Mouse (Mus musculus) retina, adult 2 months (tissue): ENCODE results near the gene Triml1.

ENCODE experiments used
- DNase-seq: peaks from one replicate; pipeline ENCODE4 v3.0.0-alpha.2; 2012; ENCODE audit warnings: low read depth, low spot score

The Triml1 gene

DNA sequence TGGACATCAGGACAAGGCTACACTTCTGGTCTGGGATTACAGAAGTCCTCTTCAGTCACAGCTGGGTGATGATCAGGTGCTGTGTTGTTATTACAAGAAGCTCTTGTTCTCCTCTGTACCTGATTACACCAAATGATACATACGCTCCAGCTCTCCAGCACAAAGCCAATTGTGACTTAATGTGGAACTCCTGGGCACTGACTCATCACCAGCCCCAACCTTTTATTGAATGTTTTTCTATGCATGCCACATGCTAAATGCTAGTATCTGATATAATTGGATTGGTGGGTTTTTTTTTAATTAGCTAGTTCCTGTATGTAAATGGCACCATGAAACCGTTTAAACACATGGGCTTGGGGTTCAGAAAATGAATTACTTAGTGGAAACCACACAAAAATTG is at the start of gene Triml1:
Gene Triml1 (minus strand): TSS at position 101 of the 400 bp plus-strand sequence.
- no peak for DNase-seq

GRCm38 (mm10) chr8:43182281-43182680 is 41.0 kb upstream of the Triml1 start:
- DNase-seq, result no peak

GRCm38 (mm10) chr8:43180054-43180690 is 38.9 kb upstream of the Triml1 start, which contains the start of gene Triml2:
TSS of gene Triml2 (plus strand) at chr8:43180541.
- no peak for DNase-seq

GRCm38 (mm10) chr8:43179189-43179588 is 37.9 kb upstream of the Triml1 start:
- no peak for DNase-seq

GRCm38 (mm10) chr8:43178263-43178662 is 37.0 kb upstream of the Triml1 start:
- DNase-seq, result no peak

GRCm38 (mm10) chr8:43176766-43177486 is 35.6 kb upstream of the Triml1 start:
- no peak for DNase-seq

GRCm38 (mm10) chr8:43169249-43169755 is 28.0 kb upstream of the Triml1 start:
- DNase-seq, result no peak

- no peak for DNase-seq
Measured at GRCm38 (mm10) chr8:43168083-43168482, 26.8 kb upstream of the Triml1 start.

- no peak for DNase-seq
Measured at GRCm38 (mm10) chr8:43164453-43164852, 23.2 kb upstream of the Triml1 start.

DNA sequence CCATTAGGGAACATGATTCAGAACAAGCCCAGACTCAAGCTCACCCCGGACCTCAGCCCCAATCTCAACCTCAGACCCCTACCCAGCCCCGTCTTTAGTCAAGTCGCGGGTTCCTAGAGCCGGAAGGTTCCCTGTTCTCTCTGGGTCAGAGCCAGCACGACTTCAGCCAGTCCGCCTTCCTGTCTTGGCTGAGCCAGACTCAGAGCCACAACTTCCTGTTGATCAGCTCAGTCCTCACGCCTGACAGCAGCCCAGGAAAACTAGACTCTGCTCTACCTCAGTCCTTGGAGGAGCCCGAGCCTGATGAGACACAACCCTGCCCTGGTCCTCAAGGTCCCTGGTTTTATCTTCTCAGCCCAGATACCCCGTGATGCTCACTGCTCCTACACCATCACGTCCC is 22.0 kb upstream of the Triml1 start:
- no peak for DNase-seq

DNA sequence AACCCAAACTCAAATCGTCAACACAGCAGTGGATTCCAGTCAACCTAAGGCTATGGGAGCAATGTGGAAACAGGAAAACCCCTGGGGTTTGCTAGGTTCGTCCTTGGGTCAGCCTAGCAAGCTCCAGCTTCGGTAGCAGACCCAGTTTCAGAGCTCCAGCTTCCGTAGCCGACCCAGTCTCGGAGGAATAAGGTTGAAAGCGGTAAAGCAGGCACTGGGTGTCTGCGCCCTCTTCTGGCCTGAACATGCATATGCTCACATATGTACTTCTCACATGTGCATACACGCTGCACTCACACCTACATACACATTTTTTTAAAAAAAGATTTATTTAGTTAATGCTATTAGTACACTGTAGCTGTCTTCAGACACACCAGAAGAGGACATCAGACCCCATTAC is 8.0 kb upstream of the Triml1 start:
- no peak for DNase-seq

DNA sequence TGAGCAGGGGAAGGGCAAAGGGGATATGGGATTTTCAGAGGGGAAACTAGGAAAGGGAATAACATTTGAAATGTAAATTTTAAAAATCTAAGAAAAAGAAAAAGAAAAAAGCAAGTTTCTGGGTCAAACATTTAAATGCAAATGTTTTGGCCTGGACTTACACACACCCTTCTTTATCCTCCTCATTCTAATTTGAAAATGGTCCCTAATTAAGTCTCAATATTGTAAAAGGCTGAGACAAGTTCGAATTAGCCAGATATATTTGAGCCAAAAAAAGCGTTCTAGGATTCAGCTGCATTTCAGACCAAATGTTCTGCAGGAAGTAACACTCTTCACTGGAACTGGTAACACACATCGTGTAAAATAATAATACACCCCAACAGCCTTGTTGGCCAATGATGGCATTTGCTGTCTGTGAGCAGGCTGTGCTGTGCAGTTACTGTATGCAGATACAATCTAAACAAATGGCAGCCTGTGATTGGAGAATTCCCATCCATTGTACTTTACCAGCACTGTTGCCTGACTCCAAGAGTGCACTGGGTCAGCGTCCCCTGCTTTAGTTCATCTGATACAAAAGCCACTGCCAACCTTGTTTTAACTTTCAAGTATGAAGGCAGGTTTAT is 30.0 kb downstream of the Triml1 start:
- DNase-seq, result no peak
